Mouse (Mus musculus) liver, embryonic 13.5 days (tissue): ENCODE data around the gene Olfr1124. TPM values are rescaled to one million over a fixed set of nuclear protein-coding genes. Genes with fewer than 3 reads are reported as not detected.

Experiments
- polyA plus RNA-seq: library from polyadenylated mRNA; unstranded; fragments of >200 nt; fragmentation: Nextera tagmentation; extraction: Ambion mirVana; gene quantifications from 2 replicates; pipeline ENCODE4 v1.2.1, GENCODE M21; 2015

Gene Olfr1124
- polyA plus RNA-seq, 1 experiment from 2014 or later: not detected

Other genes with a start within 250 kb of the Olfr1124 start
- not detected in 2 replicates for gene Olfr1112, start 242.5 kb upstream of the Olfr1124 start, polyA plus RNA-seq
- not detected in 2 replicates for gene Olfr1113, start 221.3 kb upstream of the Olfr1124 start, polyA plus RNA-seq
- gene Olfr1115, start 182.3 kb upstream of the Olfr1124 start, polyA plus RNA-seq: not detected in 2 replicates
- gene Olfr1116, start 162.7 kb upstream of the Olfr1124 start, polyA plus RNA-seq: not detected in 2 replicates
- gene Olfr1118, start 122.7 kb upstream of the Olfr1124 start, polyA plus RNA-seq: not detected in 2 replicates
- gene Olfr1120, start 75.5 kb upstream of the Olfr1124 start, polyA plus RNA-seq: not detected in 2 replicates
- not detected in 2 replicates for gene Olfr1121, start 60.4 kb upstream of the Olfr1124 start, polyA plus RNA-seq
- not detected in 2 replicates for gene Olfr1122, start 44.4 kb upstream of the Olfr1124 start, polyA plus RNA-seq
- gene Olfr1123, start 13.6 kb upstream of the Olfr1124 start, polyA plus RNA-seq: not detected in 2 replicates
- gene Olfr1126, start 23.7 kb downstream of the Olfr1124 start, polyA plus RNA-seq: not detected in 2 replicates
- not detected in 2 replicates for gene Pramel7, start 66.8 kb downstream of the Olfr1124 start, polyA plus RNA-seq
- gene Pramel6, start 76.3 kb downstream of the Olfr1124 start, polyA plus RNA-seq: not detected in 2 replicates
- gene Olfr153, start 101.5 kb downstream of the Olfr1124 start, polyA plus RNA-seq: not detected in 2 replicates
- not detected in 2 replicates for gene Olfr1128, start 115.3 kb downstream of the Olfr1124 start, polyA plus RNA-seq
- not detected in 2 replicates for gene Olfr1129, start 143.6 kb downstream of the Olfr1124 start, polyA plus RNA-seq
- gene Olfr1130, start 175.9 kb downstream of the Olfr1124 start, polyA plus RNA-seq: not detected in 2 replicates
- not detected in 2 replicates for gene Olfr1131, start 196.8 kb downstream of the Olfr1124 start, polyA plus RNA-seq
- gene Olfr1132, start 207.3 kb downstream of the Olfr1124 start, polyA plus RNA-seq: not detected in 2 replicates
- not detected in 2 replicates for gene Olfr1133, start 217.1 kb downstream of the Olfr1124 start, polyA plus RNA-seq
- not detected in 2 replicates for gene Olfr1134, start 228.2 kb downstream of the Olfr1124 start, polyA plus RNA-seq
- gene Olfr1135, start 243.4 kb downstream of the Olfr1124 start, polyA plus RNA-seq: not detected in 2 replicates